Mouse (Mus musculus) cerebellum, postnatal 4 days (tissue): Measurements from ENCODE around the gene Krtdap.
"Not testable (repeated sequence)": the region's sequence is repeated elsewhere in the genome, so short reads cannot be mapped to it uniquely, and the experiment has no call there.

Experiments
- DNase-seq, 2 experiments: peaks; one replicate each; pipeline ENCODE4 v3.0.0; 2022; ENCODE audit warnings: low spot score in 2 of 2, mixed read lengths in 1 of 2

Krtdap gene

DNA sequence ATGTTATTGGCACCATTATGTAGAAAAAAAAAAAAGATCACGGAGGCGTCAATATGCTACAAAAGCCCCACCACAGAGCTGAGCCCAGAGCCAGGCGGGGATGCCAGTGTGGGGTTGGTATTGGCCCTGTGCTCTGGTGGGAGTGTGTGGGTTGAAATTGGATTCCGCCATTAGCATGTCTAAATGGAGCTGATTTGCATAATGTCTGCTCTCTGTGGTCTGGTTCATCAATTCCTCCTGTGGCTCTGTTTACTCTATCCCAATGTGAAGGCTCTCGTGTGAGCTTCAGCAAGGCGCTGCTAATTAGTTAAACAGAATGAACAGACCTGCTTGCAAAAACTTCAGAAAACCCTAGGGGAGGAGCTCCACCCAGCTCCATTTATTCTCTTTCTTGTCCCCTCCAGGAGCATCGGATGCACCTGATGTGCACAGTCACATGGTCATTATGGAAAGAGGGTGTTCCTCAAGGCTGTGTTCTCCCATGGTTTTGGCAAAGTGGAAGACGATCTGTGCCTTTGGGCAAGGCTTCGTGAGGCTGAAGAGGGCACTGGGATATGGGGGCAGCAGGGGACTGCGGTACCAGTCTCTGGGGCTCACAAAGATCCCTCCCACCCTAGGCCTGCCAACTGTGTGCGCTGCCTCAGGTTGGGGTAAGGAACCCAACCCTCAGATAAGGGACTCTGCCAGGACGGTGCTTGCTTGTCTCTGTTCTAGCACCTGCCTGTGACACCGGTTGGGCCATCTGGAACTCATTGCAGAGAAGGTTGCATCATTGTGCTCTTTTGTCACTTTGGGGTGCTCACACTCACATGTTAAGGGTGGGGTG lies 1.8 kb upstream of the Krtdap start:
- peak in 1 of 2 experiments; percentile 13 for DNase-seq

- no peak for DNase-seq
Observed at GRCm38 (mm10) chr7:30790141-30790540, 2.4 kb downstream of the Krtdap start.

GRCm38 (mm10) chr7:30791921-30792320 lies 4.2 kb downstream of the Krtdap start:
- no peak for DNase-seq

- no peak for DNase-seq
Observed at GRCm38 (mm10) chr7:30794921-30795320, 7.2 kb downstream of the Krtdap start.

DNA sequence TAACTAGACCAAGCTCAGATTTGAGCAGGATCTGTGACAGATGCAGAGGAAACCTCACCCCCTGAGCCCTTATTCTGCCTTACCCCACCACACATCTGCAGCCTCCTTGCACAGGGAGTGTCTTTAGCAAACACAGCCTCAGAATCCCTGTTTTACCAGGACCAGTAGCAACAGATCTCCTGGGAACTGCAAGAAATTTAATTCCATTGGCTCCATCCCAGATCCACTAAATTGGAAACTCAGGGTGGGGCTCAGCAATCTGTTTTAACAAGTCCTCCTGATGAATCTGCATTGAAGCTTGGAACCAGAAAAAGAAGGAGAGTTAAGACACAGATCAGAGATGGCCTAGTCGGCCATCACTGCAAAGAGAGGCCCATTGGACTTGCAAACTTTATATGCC lies 9.1 kb downstream of the Krtdap start:
- no peak for DNase-seq

DNA sequence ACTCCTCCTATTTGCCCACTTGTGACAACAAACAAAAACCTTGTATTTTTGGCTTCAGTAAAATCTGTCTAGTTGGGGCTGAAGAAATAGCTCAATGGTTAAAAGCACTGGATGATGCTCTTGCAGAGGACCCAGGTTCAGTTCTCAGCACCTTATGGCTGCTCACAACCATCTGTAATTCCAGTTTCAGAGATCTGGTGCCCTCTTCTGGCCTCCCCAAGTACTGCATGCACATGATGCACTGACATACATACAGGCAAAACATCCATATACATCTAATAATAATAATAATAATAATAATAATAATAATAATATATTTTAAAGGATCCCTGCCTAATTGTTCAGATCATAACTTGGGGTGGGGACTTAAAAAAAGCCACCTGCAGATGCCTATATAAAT lies 13.0 kb downstream of the Krtdap start:
- DNase-seq, result no peak

GRCm38 (mm10) chr7:30803256-30803655 lies 15.6 kb downstream of the Krtdap start:
- DNase-seq, result no peak

DNA sequence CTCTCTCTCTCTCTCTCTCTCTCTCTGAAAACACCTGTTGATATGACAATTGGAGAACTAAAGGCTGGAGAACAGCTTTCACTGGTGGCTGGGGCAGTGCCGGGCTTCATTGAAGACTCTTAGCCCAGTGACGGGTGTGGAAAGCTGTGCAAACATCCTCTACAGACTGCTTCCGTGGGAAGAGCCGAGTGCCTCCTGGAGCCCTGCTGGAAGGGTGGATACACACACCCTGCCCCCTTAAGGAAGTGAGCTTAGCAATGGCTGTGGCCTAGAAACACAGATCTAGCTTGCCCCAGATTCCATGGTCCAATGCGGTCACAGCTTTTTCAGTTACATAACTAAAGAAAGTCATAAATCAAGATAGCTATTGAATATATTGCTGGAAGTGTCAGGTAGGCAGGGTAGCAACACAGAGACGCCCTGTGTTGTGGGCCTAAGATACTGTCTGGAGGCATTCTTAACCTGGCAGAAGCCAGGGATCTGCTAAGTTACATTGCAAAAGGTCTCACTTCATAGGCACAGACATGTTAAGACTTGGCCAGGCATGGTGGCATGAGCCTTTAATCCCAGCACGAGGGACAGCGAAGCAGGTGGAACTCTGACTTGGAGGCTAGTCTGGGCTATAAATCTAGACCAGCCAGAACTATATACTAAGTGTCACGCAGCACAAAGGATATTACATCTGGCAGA lies 16.5 kb downstream of the Krtdap start:
- DNase-seq, result no peak

GRCm38 (mm10) chr7:30805924-30806323 lies 18.2 kb downstream of the Krtdap start:
- no peak for DNase-seq

GRCm38 (mm10) chr7:30810319-30810718 lies 22.6 kb downstream of the Krtdap start:
- no peak for DNase-seq

GRCm38 (mm10) chr7:30811757-30812290 lies 24.1 kb downstream of the Krtdap start:
- no peak for DNase-seq

DNA sequence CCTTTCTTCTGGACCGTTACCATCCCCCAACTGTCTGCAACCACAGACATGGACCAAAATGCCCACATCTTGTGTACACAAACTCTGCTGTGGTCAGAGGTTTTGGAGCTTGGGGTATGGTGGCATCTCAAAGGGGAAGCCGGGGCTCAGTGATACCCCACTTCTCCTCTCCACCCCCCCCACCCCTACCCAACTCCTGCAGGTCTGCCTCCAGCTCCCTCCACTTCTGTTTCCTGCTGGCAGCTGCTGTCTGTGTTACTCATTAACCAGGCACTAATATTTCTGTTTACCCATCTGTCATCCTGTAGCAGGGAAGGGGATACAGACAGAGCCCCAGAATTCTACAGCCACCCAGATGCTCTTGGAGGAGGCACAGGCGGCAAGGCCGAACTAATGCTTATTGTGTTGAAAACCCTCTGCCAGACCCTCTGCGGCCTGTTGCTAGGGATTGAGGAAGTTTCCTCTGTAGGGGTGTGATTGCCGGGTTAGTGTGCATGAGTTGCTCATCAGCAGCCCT lies 24.7 kb downstream of the Krtdap start:
- no peak for DNase-seq

DNA sequence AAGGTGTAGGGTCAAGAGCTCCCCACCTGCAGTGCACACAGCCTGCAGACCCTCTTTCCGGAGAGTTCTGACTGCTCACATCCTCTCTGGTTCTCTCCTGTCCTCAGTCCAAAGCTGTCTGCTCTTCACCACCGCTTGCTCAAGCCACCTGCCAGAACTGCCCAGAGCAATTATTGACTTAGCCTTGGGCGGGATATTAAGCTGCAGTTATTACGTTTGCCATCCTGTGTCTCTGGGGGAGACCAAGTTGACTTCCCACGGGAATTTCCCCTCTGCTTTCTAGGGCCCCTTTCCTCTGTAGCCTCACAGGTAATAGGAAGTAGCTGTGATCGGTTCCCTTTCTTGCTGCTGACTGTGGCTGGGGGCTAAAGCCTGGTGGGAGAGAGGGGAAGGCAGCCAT lies 32.4 kb downstream of the Krtdap start:
- no peak for DNase-seq

DNA sequence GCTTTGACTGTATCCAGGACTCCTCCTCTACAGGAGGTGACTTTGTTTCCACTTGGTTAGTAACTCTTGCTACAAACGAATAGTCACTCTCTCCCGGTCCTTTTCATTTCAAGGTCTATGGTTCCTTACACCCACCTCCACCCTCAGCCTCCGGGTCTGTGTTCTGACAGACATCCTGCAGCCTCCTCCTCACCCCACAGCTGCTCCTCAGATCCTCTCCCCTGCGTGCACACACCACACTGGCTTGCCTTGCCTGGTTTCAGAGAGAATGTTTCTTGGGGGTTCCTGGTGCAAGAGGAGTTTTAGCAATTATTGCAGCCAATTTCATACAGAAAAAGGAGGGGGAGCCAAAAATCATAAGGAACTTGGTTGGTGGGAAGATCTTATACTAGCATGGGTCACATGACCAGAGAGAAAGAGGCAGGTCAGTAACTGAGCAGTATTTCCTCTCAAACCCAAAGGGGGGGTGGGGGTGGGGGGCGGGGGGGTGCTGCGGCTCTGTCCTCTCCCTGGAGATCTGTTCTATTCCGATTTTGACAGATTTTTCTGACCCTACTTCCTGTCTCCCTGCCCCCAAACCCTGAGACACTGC lies 33.3 kb downstream of the Krtdap start:
- DNase-seq, result no peak

DNA sequence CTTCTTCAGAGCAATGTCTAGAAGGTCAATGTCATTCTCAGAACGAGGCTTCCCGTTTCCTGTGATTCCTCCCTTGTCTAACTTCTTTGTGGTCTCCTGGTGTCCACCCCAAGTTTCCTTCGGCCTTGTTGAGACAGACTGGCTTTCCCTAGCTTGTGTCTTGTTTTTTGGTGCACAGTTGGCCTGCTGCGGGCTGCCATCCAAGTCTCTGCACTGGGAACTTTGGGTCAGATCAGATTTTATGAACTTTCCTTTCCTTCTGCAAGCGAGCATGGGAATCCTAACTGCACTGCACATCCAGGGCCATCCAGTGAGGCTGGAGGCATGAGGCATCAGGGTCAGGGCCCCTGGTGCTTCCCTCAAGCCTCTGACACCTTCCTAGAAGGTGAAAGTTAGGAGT lies 33.8 kb downstream of the Krtdap start:
- DNase-seq, result no peak

DNA sequence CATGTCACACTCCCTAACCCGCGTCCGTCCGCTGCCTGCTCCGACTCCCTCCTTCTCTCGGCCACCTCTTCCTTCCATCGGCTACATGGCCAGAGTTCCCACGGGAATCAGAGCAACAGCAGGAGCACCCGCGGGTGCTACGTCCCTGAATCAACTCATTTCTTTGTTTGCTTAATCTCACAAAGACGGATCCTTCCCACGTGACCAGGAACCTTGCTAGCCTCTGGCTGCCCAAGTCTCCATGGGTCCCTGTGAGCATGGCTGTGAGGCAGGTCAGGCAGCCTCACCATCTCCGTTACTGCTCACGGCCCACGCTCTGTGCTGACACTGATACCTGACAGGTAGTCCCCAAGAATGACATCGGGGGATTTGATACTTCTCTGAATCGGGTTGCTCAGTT lies 36.0 kb downstream of the Krtdap start, which contains the start of gene Ffar2:
Gene Ffar2 (minus strand): TSS at position 101 of the 400 bp plus-strand sequence.
- no peak for DNase-seq

DNA sequence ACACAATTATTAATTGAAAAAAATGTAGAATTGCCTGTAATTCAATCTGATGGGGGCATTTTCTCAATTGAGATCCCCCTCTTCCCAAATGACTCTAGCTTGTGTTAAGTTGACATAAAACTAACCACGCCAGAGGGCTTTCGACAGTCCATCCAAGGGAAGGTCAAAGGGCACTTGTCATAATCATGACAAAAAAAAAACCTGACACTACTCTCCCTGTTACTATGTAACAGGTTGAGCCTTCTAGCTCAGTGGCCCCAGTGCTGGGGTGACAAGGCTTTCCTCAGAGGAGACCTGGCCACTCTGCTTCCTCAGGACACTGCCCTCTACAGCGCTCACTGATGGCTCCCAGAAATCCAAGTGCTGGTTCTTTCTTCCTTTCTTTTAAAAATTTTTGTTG lies 36.6 kb downstream of the Krtdap start:
- no peak for DNase-seq

DNA sequence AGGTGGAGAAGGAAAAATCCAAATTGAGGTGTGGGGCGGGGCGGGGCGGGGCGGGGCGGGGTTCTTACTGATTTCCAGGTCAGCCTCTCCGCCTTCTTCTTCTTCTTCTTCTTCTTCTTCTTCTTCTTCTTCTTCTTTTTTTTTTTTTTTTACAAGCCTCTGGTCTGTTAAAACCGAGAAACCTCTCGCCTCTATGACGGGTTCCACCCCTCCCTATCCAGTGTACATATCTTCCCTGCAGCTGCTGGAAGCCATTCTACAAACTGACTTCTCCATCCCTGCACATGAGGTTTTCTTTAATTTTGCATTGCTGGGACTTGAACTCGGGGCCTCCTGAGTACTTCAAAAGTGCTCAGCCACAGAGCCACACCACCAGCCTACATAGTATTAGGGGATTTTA lies 39.0 kb downstream of the Krtdap start:
- DNase-seq, result no peak

DNA sequence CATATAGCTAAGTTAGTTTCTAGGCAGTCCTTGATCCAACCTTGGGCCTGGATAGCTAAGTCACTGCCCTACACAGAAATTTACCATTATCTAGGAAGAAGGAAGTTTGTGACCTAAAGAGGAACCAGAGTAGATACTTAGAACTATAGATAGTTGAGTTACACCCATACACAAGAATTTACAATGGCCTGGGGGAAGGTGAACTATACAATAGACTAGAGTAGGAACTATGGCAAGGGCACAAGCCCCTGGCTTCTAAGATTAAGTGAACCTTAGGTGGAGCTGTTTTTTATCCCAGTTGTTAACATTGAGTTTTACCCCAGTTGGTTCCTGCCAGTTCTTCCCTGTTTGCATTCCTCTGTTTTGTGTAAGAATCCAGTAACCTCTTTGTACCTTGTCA lies 41.2 kb downstream of the Krtdap start:
- not testable (repeated sequence) for DNase-seq

- DNase-seq, result no peak
Observed at GRCm38 (mm10) chr7:30829428-30829827, 41.7 kb downstream of the Krtdap start.

- DNase-seq, result no peak
Observed at GRCm38 (mm10) chr7:30832261-30832660, 44.6 kb downstream of the Krtdap start.

- DNase-seq, result not testable (repeated sequence)
Observed at GRCm38 (mm10) chr7:30832684-30833083, 45.0 kb downstream of the Krtdap start.
